Mouse (Mus musculus) E14TG2a.4 (cell line): Measurements from ENCODE around the gene Crb2.

ENCODE experiments used
- CTCF ChIP-seq: conservative IDR thresholded peaks from 2 replicates; pipeline ENCODE4 v1.5.1; 2014; ENCODE audit warnings: low read length
- NANOG ChIP-seq: IDR thresholded peaks from 2 replicates; pipeline ENCODE4 v1.6.1; 2014; ENCODE audit warnings: borderline replicate concordance, low read length, mixed read lengths

GRCm38 (mm10) chr2:37812401-37812800 is 36.4 kb downstream of the Crb2 start:
- no peak for TF ChIP-seq CTCF
- TF ChIP-seq NANOG = no peak
